Mouse (Mus musculus): ENCODE measurements at regions not wholly inside any gene's neighbourhood (a gene's known extent, or its start where the extent isn't known, plus 50 kb on each side); places are given as distances from the start of the nearest gene placed in this dataset.

- TF ChIP-seq CTCF (IDR thresholded peaks at IDR 0.05; ENCODE audit: low read depth) (no peak), EP300 (IDR thresholded peaks at IDR 0.05; ENCODE audit: low read depth) (no peak)
These were observed 234.7 kb downstream of the Gm11361 start for GRCm38 (mm10) chr13:28492015-28492414.
